Mouse (Mus musculus) ZHBTc4 (cell line): Measurements from ENCODE around the gene Mei1.

Source experiments
- DNase-seq: peaks from one replicate; pipeline ENCODE4 v3.0.0-alpha.2; 2011; ENCODE audit warnings: low read depth, low spot score

Gene Mei1

GRCm38 (mm10) chr15:82069898-82070297 lies at the start of gene Mei1:
Gene Mei1 (plus strand): TSS chr15:82069996.
- peak; percentile 79 for DNase-seq

DNA sequence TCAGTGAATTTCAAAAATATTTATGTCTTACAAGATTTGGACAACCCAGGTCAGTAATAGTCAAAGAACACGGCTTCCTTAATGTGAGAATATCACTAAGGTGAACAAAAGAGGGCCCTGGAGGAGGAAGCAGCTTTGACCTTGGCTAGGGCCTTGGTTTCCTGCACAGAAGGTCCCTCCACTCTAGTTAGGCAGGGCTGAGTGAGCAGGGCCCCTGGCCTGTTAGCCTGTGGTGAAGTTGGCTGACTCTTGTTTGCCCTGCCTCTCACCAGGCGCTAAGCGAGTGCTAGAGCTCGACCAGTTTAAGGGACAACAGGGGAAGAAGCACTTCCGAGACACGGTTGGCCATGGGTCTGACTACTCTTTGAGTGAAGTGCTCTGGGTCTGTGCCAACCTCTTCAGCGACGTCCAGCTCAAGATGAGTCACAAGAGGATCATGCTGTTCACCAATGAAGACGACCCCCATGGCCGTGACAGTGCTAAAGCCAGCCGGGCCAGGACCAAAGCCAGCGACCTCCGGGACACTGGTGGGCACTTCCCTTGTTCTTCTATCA lies 47.2 kb upstream of the Mei1 start:
- no peak for DNase-seq

- no peak for DNase-seq
These were observed 45.7 kb upstream of the Mei1 start for GRCm38 (mm10) chr15:82023965-82024635.

GRCm38 (mm10) chr15:82027276-82027675 lies 42.5 kb upstream of the Mei1 start:
- DNase-seq: no peak

DNA sequence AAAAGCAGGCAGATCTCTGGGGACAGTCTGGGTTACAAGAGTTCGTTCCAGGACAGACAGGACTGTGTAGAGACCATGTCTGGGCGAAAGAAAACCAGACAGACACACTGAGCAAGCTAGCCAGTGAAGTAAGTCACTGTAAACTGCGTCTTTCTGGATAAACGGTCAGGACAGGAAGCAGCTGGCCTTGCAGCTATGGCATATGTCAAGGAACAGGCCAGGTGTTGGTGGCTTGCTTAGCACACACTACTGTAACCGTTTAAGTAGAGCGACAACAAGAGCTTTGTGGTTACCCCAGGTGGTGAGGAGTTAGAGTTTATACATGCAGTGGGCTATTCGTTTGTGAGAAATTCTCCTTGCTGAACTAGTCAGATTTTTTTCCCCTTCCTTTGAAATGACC lies 42.1 kb upstream of the Mei1 start:
- DNase-seq: no peak

DNA sequence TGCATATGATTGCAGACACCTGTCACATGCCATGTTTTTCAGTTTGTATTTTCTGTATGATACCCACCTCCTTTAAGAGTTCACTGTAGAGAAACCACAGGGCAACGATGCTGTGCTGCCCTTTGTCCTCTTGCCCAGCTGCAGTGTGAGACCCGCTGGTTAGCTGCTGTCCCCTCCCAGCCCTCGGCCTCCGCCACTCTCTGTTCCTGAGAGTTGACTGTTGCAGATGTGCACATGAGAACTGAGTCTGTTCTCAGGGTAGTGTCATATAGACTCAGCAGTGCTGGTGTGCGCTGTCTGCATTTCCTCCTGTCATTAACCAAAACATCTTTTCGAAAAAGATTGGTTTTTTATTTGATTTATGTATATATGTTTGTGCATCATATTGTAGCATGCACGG lies 37.4 kb upstream of the Mei1 start:
- no peak for DNase-seq

DNA sequence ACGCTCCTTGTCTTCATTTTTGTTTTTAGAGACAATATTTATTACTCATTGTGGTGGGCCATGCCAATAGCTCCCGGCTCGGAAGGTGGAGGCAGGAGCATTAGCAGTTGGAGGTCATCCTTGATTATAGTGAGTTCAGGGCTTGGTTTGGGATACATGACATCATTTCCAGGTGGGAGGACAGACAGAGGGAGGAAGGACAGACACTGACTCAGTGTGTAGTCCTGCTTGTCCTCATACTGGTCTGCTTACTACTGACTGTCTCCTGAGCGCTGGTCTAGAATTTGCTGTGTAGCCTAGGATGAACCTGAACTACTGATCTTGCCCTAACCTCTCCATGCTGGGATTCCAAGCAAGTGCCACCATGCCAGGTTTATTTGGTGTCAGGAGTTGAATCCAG lies 36.0 kb upstream of the Mei1 start, which contains the start of gene Desi1:
Gene Desi1, minus strand, starts transcription at position 101 of the 400 bp plus-strand sequence.
- DNase-seq: no peak

GRCm38 (mm10) chr15:82035904-82036689 lies 33.7 kb upstream of the Mei1 start:
- peak; percentile 78 for DNase-seq

GRCm38 (mm10) chr15:82040650-82041049 lies 29.1 kb upstream of the Mei1 start:
- DNase-seq: peak; percentile 77

DNA sequence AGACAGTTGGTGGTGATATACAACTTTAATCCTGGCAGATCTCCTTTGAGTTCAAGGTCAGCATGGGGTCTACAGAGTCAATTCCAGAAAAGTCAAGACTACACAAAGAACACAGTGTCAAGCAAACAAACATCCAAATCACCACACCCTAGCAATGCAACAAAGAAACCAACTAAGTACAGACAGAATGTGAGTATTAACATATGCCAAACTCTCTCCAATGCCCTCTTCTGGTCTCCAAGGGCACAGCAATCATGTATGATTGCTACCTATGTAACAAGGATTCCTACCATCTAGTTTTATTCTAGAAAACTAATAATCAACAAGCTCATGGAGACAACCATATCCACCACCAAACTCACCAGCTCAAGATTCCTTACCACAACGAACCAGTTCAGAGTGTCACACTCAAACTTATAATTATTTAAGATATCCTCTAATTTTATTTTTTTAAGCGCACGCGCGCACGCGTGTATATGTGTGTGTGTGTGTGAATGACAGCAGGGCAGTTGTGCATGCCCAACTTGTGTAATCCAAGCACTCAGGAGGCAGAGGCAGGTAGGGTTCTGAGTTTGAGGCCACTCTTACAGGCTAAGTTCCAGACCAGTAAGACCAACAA lies 25.5 kb upstream of the Mei1 start:
- peak; percentile 75 for DNase-seq

DNA sequence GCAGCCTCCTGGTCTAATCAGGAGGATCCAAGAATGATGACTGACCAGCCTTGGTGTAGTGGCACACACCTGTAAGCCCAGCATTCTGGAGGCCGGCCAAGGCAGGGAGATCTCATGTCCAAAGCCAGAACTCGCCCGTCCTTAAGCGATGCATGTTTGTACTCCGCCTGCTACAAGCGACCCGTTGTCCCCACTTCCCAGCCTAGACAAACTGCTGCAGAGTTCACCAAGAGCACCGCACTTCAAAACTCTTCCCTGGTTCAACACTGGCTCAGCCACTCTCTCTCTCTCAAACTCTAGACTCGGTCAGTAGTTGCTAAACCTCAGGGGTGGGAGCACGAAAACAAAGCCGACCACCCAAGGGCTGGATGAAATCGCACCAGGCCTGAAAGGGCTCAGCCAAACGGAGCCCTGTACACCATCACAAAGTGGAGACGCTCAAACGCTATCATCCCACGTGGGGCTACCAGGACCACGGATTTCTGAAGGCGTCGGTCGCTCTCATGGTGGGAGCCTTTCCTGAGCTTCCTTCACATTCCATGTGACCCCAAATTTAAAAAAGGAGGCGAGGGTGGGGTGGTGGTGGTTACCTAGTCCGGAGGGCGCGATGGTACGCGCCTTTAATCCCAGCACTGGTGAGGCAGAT lies 23.4 kb upstream of the Mei1 start:
- DNase-seq: peak; percentile 42

DNA sequence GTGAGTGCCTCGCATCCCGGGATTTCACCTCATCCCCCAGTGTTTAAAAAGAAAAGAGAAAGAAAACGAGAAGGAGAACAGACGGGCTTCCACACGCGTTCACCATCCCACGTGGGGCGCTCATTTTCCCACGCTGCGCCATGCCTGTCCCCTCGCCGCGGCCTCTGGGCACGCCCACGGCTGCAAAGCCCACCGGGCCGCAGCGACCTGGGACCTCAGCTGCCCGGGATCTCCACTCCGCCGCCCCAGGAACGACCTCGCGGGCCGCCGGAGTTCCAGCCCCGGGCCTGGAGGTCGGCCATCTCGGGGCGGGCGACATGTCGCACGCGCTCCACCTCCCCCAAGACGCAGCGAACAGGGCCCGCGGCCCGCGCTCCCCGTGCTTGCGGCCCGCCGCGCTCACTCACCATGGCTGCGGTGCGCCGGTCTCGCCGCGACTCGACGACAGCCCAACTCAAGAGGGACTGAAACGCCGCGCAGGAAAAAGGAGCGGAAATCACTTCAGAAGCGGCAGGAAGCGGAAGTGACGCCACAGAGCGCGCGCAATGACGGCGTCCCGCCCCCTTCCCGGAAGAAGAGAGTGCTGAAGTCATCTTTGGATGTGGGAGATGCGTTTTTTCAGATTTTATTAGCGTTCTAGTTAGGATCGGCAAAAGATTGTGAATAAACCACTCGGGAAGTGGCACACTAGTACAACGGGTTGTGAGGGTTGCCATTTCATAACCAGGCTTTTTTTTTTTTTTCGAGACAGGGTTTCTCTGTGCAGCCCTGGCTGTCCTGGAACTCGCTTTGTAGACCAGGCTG lies 22.5 kb upstream of the Mei1 start, which contains the start of gene Snu13:
Gene Snu13, minus strand, starts transcription at position 519 of the 804 bp plus-strand sequence.
- peak; percentile 92 for DNase-seq

- DNase-seq: no peak
These were observed 17.3 kb upstream of the Mei1 start for GRCm38 (mm10) chr15:82052544-82052943.

- DNase-seq: no peak
These were observed 11.0 kb upstream of the Mei1 start, which contains the start of gene 4930407I10Rik for GRCm38 (mm10) chr15:82058719-82059201. Gene 4930407I10Rik (plus strand): TSS chr15:82059151.

DNA sequence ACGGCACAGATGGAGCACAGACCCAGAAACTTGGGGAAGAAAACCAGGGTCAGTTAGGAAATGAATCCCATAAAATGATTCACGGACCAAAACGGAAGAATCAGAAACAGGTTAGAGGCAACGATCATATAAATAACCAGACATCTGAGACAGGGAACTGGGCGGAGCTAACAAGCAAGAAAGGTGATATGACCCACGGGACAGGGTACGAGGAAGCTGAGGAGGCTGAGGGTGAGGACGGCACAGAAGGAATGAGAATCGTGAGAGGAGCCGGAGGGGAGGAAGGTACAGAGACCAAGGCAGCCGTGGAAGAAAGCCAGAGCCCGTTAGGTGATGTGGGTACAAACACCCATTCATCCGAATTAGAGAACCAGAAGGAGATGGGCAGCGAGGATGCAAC lies 5.9 kb upstream of the Mei1 start:
- no peak for DNase-seq

DNA sequence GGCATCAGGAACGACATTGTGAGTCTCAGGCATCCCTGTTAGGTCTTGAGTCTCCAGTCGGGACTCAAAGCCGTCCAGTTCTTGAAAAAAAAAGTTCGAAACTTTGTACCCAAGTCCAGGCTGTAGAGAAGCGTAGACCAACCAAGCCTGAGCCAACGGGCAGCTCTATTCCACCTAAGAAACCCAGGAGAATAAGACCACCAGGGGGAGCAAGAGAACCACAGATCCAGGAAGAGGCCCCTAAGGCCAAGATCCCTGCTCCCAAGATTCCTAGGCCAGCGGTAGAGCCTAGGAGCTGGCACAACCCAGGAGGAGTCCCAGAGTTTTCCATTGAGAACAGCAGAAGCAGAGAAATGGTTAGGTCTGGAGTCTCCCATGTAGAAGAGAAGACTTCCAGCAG lies 4.3 kb upstream of the Mei1 start:
- peak; percentile 92 for DNase-seq

GRCm38 (mm10) chr15:82071816-82072469 lies 2.1 kb downstream of the Mei1 start:
- DNase-seq: peak; percentile 77

- no peak for DNase-seq
These were observed 3.7 kb downstream of the Mei1 start for GRCm38 (mm10) chr15:82073490-82073889.

GRCm38 (mm10) chr15:82079883-82080282 lies 10.1 kb downstream of the Mei1 start:
- DNase-seq: peak; percentile 76

DNA sequence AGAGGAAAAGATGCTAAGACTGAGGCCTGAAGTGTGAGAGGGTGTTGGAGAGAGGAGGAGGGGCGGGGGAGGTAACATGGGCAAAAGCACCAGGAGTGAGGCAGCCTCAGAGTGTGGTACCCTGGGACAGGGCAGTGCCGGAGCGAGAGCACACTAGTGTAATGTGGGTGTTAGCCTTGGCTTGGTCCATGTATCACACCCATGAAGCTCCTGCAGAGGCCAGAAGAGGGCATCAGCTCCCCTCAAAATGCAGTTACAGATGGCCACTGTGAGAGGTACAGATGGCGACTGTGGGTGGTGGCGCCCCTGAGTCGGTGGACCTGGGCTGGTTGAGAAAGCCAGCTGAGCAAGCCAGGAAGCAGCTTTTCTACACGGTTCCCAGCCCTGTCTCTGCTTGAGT lies 11.4 kb downstream of the Mei1 start:
- no peak for DNase-seq
